Mouse (Mus musculus) embryonic stem cell, embryonic (primary cell): ENCODE data around the gene Slc7a14.

ENCODE experiments used
- CTCF ChIA-PET, 4 experiments: fragments of 300-600 bp in 2 of 4; fragments of 350-600 bp in 2 of 4; sonication (Branson Sonifier 250); formaldehyde crosslinking; loops; one replicate each; lab custom pipeline; 2022; ENCODE audit warnings: inconsistent platforms in 2 of 4; lab: Charles Lee
- POLR2A ChIA-PET, 4 experiments: fragments of 300-600 bp in 2 of 4; fragments of 350-600 bp in 2 of 4; sonication (Branson Sonifier 250); formaldehyde crosslinking; loops; one replicate each; lab custom pipeline; 2022; ENCODE audit warnings: antibody characterized with exemption in 4 of 4, inconsistent platforms in 1 of 4; lab: Charles Lee

Slc7a14 gene

DNA sequence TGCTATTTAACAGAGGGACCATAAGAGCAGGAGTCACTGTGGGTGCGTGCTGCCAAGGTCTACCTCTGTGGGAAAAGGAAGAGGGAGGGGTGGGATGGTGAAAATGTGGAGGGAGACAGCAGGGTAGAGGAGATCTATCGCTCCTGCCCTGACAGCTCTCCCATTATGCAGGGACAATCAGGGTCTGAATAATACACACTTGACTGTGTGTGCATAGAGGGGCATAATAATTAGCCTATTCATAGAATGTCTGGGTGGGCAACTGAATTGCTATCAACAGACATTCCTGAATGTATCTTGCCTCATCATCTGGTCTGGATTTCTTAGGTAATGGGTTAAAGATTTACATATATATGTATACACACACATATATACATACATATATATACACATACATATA is 81.7 kb downstream of the Slc7a14 start:
- ChIA-PET CTCF (no interaction called here), POLR2A (no interaction called here)

GRCm38 (mm10) chr3:31223551-31223950 is 86.6 kb downstream of the Slc7a14 start:
- ChIA-PET CTCF (no interaction called here), POLR2A (no interaction called here)

DNA sequence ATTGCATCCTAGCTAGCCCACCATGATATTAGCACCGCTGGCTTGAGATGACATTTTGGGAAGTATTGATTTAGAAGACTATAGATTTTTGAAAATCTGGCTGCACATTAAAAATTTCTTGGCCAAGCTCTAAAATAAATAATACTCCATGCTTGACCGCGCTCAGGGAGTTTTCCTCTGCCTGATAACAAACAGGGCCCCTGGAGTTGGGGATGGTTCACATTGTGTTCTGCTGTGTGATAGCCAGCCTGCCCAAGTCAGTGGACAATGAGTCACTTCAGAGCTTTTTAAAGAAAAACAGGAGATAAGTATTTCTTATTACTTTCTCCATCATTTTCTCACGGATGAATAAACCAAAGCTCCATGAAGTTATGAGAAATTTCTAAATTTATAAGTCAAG is 90.1 kb downstream of the Slc7a14 start:
- POLR2A ChIA-PET, result no interaction called here
- CTCF ChIA-PET, result no interaction called here

DNA sequence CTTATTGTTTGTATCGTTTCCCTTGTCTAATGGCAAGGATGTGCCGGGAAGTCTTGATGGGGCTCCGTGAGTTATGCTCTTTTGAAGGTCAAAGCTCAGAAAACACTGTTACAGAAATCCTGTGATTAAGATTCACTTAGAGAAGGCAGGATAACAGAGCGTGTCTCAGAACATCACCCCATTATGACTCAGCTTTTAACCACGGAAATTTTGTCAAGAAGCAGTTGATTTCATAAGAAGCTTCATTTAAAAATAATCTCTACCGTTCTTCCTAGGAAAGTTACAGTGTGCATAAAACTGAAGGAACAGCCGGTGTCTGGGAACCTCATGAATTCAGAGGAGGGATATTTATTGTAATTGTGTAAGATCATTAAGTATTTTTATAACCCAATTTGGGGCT is 90.7 kb downstream of the Slc7a14 start:
- ChIA-PET POLR2A (no interaction called here), CTCF (no interaction called here)

DNA sequence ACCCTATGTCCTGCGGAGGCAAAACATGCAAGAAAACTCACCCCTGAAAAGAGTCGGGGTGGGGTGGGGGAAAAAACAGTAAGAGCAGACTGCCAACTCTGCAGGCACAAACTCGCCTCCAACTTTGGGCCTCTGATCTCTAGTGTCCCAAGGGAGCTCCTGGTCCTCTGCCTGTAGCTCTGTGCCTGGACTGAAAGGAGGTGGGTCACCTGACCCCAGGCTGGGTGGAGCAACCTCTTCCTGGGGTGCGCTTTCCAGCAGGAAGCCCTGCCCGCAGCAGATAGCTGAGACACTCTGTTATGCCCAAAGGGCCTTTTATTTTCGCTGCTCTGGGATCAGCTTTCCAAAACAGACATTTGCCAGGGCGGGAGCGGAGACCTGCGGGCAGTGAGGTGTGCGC is 92.7 kb downstream of the Slc7a14 start:
- ChIA-PET CTCF (no interaction called here), POLR2A (no interaction called here)

DNA sequence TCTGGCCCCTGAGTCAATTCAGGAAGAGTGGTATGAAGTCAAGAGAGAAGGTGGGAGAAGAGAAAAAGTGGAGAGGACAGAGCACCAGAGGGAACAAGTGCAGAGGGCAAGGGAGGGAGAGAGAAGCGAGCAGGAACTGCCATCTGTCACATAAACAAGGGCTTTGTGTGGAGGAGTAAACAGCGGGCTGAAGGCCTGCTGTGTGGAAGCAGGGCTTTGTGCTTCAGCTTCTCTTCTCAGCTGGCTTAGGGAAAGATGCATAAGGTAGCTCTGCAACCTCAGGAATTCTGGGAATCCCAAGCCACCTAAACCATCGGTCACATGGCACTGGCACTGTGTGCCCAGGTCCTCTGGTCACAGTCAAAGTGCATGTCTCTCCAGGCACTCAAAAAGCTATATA is 96.4 kb downstream of the Slc7a14 start:
- ChIA-PET CTCF (interaction anchor here in 1 of 4 experiments (0.7 kb wide), 1 partner anchor 1054 kb away, joined by 3 read pairs; no protein-coding TSS in a partner anchor), POLR2A (interaction anchor here in 1 of 4 experiments (0.6 kb wide), 1 partner anchor 60 kb away, joined by 3 read pairs; no protein-coding TSS in a partner anchor)

DNA sequence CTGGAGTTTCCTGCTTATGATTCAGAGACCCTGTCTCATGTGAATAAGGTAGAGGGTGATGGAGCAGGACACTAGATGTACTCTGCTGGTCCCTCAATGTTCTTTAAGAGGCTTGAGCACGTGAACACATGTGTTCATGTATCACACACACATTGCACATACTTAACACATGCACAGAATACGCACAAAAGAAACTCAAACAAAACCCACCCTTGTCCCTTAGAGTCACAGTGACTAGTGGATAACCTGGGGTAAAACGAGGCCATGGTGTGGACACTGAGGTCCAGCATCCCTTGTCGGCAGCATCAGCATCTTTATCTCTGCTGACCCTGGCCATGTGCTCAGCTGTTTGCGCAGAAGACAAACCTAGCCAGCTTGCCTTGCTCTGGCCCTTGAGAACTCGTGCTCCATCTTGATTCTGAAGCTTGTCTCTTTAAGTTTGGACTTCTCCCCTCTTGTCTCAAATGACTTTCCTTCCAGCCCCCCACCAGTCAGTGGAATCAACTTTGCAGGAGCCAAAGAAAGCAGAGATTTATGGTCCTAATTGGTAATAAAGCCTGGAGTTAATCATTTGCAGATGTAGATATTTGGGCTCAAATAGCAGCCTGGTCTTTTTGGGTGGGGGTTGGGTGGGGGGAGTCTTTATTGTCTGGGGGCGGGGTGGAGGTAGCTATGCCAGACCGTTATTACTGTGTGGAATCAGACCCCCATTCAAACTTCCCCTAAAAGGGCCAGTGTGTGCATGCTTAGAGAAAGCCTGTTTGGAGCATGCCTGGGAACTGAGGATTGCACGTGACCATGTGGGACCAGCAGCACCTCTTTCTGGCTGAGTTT is 97.8 kb downstream of the Slc7a14 start:
- CTCF ChIA-PET, result no interaction called here
- POLR2A ChIA-PET, result interaction anchor here in 1 of 4 experiments (0.6 kb wide), 1 partner anchor 13 kb away, joined by 3 read pairs; no protein-coding TSS in a partner anchor

DNA sequence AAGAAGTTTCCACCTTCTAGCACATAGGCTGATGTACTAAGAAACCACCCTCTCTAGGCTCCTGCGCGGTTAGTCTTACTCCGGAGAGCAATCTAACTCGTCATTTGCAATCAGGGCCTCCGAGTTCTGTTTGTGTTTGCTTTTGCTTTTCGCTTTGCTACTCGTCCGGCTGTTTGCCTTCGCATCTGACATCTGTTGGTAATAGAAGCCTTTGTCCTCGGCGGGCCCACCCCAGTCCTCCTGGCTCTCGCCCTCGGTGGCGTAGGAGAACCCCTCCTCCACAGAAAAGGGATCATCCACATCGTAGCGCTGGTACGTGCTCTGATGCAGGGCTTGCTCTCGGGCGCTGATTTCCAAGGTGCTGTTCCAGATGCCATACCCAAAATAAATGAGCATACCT is 101.2 kb downstream of the Slc7a14 start:
- POLR2A ChIA-PET, result interaction anchor here in 1 of 4 experiments (0.6 kb wide), 1 partner anchor 17 kb away, joined by 4 read pairs; no protein-coding TSS in a partner anchor
- CTCF ChIA-PET, result interaction anchor here in 1 of 4 experiments (0.6 kb wide), 1 partner anchor 245 kb away, joined by 10 read pairs; no protein-coding TSS in a partner anchor

- ChIA-PET POLR2A (interaction anchor here in 1 of 4 experiments (0.6 kb wide), 1 partner anchor 17 kb away, joined by 4 read pairs; no protein-coding TSS in a partner anchor), CTCF (interaction anchor here in 1 of 4 experiments (0.6 kb wide), 1 partner anchor 244 kb away, joined by 10 read pairs; no protein-coding TSS in a partner anchor)
Measured at GRCm38 (mm10) chr3:31208458-31208994, 101.7 kb downstream of the Slc7a14 start.

DNA sequence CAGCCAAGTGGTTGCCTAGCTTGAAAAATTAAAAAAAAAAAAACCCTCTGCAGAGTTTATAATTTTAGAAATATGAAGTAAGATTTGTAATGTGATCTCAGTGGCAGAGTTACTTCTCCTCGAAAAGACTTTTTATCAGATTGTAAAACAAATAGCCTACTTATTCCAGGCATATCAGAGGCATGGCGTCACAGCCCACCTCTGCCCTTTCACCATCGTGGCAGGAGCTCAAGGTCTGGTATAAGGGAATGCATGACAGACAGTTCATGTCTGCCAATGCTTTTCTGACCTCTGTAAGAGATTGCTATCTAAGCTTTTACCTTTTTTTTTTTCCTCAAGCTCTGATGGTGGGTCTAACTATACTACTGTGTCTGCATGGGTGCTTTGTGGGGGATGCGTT is 102.1 kb downstream of the Slc7a14 start:
- ChIA-PET POLR2A (no interaction called here), CTCF (interaction anchor here in 1 of 4 experiments (0.7 kb wide), 1 partner anchor 49 kb away, joined by 4 read pairs; no protein-coding TSS in a partner anchor)

DNA sequence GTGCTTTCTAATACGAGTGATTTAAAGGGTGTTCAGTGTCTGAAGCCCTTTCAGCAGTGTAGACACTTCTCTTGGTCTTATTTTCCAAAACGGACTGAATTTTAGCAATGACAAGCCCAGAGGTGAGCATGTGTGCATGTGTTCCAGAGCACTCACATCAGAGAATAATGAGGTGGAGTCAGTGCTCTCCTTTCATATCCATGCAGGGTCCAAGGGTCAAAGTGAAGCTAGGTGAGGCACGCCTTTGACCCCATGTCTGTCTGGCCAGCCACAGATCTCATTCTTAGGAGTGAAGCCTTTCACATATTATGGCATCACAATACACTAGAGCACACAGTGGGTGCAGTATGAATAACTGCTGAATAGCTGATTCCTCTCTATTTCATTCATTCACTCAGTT is 105.0 kb downstream of the Slc7a14 start:
- CTCF ChIA-PET, result no interaction called here
- POLR2A ChIA-PET, result no interaction called here

- ChIA-PET POLR2A (no interaction called here), CTCF (no interaction called here)
Measured at GRCm38 (mm10) chr3:31203947-31204346, 106.2 kb downstream of the Slc7a14 start.

DNA sequence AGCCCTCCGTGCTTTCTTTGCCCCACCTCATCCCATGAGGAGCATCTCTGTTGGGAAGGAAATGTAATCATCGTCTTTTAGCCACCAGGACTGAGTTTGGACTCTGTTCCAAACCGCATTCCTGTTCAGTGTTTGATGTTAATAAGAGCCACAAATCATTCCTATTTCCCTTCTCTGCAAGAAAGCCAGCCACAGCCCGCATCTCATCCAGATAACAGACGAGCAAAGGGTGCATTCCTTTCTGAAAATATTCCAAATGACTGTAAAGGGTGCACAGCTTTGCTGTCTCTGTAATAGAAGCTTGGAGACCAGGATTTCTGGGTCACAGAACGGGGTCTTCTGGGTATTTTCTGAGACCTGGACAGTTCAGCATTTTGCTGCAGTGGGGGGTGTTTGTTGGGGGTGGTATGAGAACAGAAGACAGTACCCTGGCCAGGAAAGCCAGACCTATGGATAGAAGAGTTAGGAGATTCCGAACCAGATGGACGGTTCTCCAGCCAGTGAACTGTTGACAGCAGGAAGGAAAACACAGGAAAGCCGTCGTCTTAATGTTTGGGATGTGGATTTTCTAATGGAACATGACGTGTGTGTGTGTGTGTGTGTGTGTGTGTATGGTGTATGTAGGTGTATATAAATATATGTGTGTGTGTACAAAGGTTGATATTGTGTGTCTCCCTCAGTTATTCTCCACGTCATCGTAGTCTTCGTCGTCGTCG is 110.9 kb downstream of the Slc7a14 start:
- ChIA-PET CTCF (interaction anchor here in 1 of 4 experiments (0.7 kb wide), 1 partner anchor 58 kb away, joined by 5 read pairs; no protein-coding TSS in a partner anchor), POLR2A (interaction anchor here in 1 of 4 experiments (0.5 kb wide), 2 partner anchors 13 to 60 kb away, joined by 3 read pairs; no protein-coding TSS in a partner anchor)

- CTCF ChIA-PET, result no interaction called here
- POLR2A ChIA-PET, result no interaction called here
Measured at GRCm38 (mm10) chr3:31191402-31191801, 118.8 kb downstream of the Slc7a14 start.

DNA sequence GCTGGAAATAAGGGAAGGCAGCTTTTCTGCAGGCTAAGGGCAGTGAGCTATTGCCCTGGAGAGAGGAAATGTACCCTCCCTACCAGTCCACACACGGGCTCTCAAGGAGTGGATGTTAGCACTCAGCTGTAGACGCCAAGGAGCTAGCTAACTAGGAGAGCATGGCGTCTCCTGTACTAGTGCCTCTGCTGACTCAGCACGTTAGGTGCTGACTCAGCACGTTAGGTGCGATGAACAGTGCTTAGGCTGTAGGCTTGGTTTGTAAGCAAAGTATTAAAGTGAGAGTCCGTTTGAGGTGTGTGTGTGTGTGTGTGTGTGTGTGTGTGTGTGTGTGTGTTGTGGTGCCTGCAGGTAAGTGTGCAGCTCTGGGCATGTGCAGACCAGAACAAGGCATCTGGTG is 119.8 kb downstream of the Slc7a14 start:
- CTCF ChIA-PET, result interaction anchor here in 2 of 4 experiments (0.6 to 0.7 kb wide), 3 partner anchors 32 to 291 kb away, joined by 3 to 5 read pairs (median 3); no protein-coding TSS in a partner anchor
- POLR2A ChIA-PET, result interaction anchor here in 1 of 4 experiments (0.7 kb wide), 1 partner anchor 410 kb away, joined by 3 read pairs; no protein-coding TSS in a partner anchor

GRCm38 (mm10) chr3:31166365-31166871 is 143.8 kb downstream of the Slc7a14 start:
- ChIA-PET POLR2A (interaction anchor here in 1 of 4 experiments (1.1 kb wide), 1 partner anchor 13 kb away, joined by 4 read pairs; no protein-coding TSS in a partner anchor), CTCF (no interaction called here)

- CTCF ChIA-PET, result no interaction called here
- POLR2A ChIA-PET, result no interaction called here
Measured at GRCm38 (mm10) chr3:31165803-31166202, 144.4 kb downstream of the Slc7a14 start.

GRCm38 (mm10) chr3:31162860-31163259 is 147.3 kb downstream of the Slc7a14 start:
- ChIA-PET CTCF (interaction anchor here in 2 of 4 experiments (1.0 to 2.2 kb wide), 3 partner anchors 24 to 423 kb away, joined by 3 to 9 read pairs (median 3); no protein-coding TSS in a partner anchor), POLR2A (interaction anchor here in 2 of 4 experiments (0.6 to 1.0 kb wide), 2 partner anchors 12 to 1154 kb away, joined by 3 to 5 read pairs; no protein-coding TSS in a partner anchor)
